Mouse (Mus musculus) midbrain, embryonic 14.5 days (tissue): ENCODE measurements around the gene Fgfr2. TPM values are rescaled to one million over a fixed set of nuclear protein-coding genes. Genes with fewer than 3 reads are reported as not detected.
A peak's percentile ranks its signal among the peaks of the same experiment; 100 is the strongest.

Experiments
- ATAC-seq: fragments of 200-750 bp; cut with Nextera tagmentation; 2 replicates; pipeline ENCODE4 v1.8.0; 2017; ENCODE audit warnings: moderate number of reproducible peaks, moderate library complexity; ENCODE audit not compliant: low FRiP score, low TSS enrichment
- DNase-seq: peaks from one replicate; pipeline ENCODE4 v3.0.0-alpha.2; 2015
- H3K27ac ChIP-seq: fragments of 300-500 bp; sonication (generic); replicated peaks from 2 replicates; pipeline ENCODE4 v1.5.1; 2014; ENCODE audit warnings: mild to moderate bottlenecking, low read depth, low read length, moderate library complexity
- H3K27me3 ChIP-seq: fragments of 300-500 bp; sonication (generic); 2 replicates; pipeline ENCODE4 v1.6.1; 2014; ENCODE audit warnings: low read length, control low read depth, mixed read lengths; ENCODE audit not compliant: control insufficient read depth, insufficient read depth
- H3K36me3 ChIP-seq: fragments of 300-500 bp; sonication (generic); 2 replicates; pipeline ENCODE4 v1.6.1; 2014; ENCODE audit warnings: low read length, control low read depth; ENCODE audit not compliant: control insufficient read depth, insufficient read depth
- H3K4me1 ChIP-seq: fragments of 300-500 bp; sonication (generic); 2 replicates; pipeline ENCODE4 v1.6.1; 2014; ENCODE audit warnings: mild to moderate bottlenecking, antibody characterized with exemption, low read length, control low read depth; ENCODE audit not compliant: control insufficient read depth, insufficient read depth
- H3K4me2 ChIP-seq: fragments of 300-500 bp; sonication (generic); 2 replicates; pipeline ENCODE4 v1.6.1; 2014; ENCODE audit warnings: mild to moderate bottlenecking, low read length, moderate library complexity
- H3K4me3 ChIP-seq: fragments of 300-500 bp; sonication (generic); replicated peaks from 2 replicates; pipeline ENCODE4 v1.5.1; 2014; ENCODE audit warnings: low read depth, low read length
- H3K9ac ChIP-seq: fragments of 300-500 bp; sonication (generic); replicated peaks from 2 replicates; pipeline ENCODE4 v1.6.1; 2014; ENCODE audit warnings: mild to moderate bottlenecking, low read length, moderate library complexity
- H3K9me3 ChIP-seq: fragments of 300-500 bp; sonication (generic); 2 replicates; pipeline ENCODE4 v1.6.1; 2016; ENCODE audit warnings: low read length, control low read depth, mixed read lengths; ENCODE audit not compliant: control insufficient read depth
- WGBS: fragments of 180-500 bp; shearing (Covaris S2); extraction: QIAGEN DNeasy Blood & Tissue Kit; methylation state at CpG from one replicate; pipeline ENCODE4 v1.1.7; 2014; 5-methylcytosine and 5-hydroxymethylcytosine counted together
- polyA plus RNA-seq: library from polyadenylated mRNA; unstranded; fragments of >200 nt; fragmentation: Nextera tagmentation; extraction: Ambion mirVana; gene quantifications from 2 replicates; pipeline ENCODE4 v1.2.1, GENCODE M21; 2014

Gene Fgfr2
- polyA plus RNA-seq, 1 experiment from 2014 or later = 28.1 TPM

GRCm38 (mm10) chr7:132232937-132233336 is 890.2 kb downstream of the Fgfr2 start:
- Histone ChIP-seq H3K9me3 (no peaks in the 10 kb centered on the region), H3K27ac (no peak overlapping the region), H3K9ac (no peak overlapping the region), H3K4me3 (no peak overlapping the region), H3K27me3 (no peaks in the 10 kb centered on the region), H3K36me3 (peaks cover 9% of the 10 kb centered on the region), H3K4me2 (no peak overlapping the region), H3K4me1 (no peaks in the 10 kb centered on the region; the same call in 1 of the 2 replicates)
- ATAC-seq (no peak), DNase-seq (no peak)
- WGBS = 52% methylated on average over 2 of the region's 2 CpGs

- H3K4me3 ChIP-seq = no peak overlapping the region
- H3K4me2 ChIP-seq = no peak overlapping the region
- ATAC-seq = no peak
- DNase-seq = no peak
- H3K9me3 ChIP-seq = no peaks in the 10 kb centered on the region
- WGBS = 95% methylated on average over 3 of the region's 3 CpGs
- H3K36me3 ChIP-seq = no peaks in the 10 kb centered on the region
- no peaks in the 10 kb centered on the region; the same call in 1 of the 2 replicates for H3K4me1 ChIP-seq
- H3K27me3 ChIP-seq = no peaks in the 10 kb centered on the region
- H3K27ac ChIP-seq = no peak overlapping the region
- no peak overlapping the region for H3K9ac ChIP-seq
Measured at GRCm38 (mm10) chr7:132231476-132231875, 891.7 kb downstream of the Fgfr2 start.

- no peak overlapping the region for H3K4me2 ChIP-seq
- WGBS = 81% methylated on average over 3 of the region's 3 CpGs
- no peak overlapping the region for H3K27ac ChIP-seq
- no peak for DNase-seq
- no peaks in the 10 kb centered on the region for H3K9me3 ChIP-seq
- no peaks in the 10 kb centered on the region for H3K27me3 ChIP-seq
- no peak for ATAC-seq
- H3K9ac ChIP-seq = no peak overlapping the region
- H3K4me1 ChIP-seq = no peaks in the 10 kb centered on the region; the same call in 1 of the 2 replicates
- no peaks in the 10 kb centered on the region for H3K36me3 ChIP-seq
- no peak overlapping the region for H3K4me3 ChIP-seq
Measured at GRCm38 (mm10) chr7:132230961-132231360, 892.2 kb downstream of the Fgfr2 start.

GRCm38 (mm10) chr7:132227075-132227640 is 896.0 kb downstream of the Fgfr2 start:
- H3K27me3 ChIP-seq = no peaks in the 10 kb centered on the region
- no peaks in the 10 kb centered on the region for H3K36me3 ChIP-seq
- H3K9ac ChIP-seq = no peak overlapping the region
- DNase-seq (no peak), ATAC-seq (no peak)
- no peaks in the 10 kb centered on the region; the same call in 1 of the 2 replicates for H3K4me1 ChIP-seq
- H3K9me3 ChIP-seq = no peaks in the 10 kb centered on the region
- 87% methylated on average over 8 of the region's 8 CpGs for WGBS
- no peak overlapping the region for H3K27ac ChIP-seq
- H3K4me3 ChIP-seq = no peak overlapping the region
- H3K4me2 ChIP-seq = no peak overlapping the region

- peak; percentile 95 for DNase-seq
- no peak overlapping the region for H3K4me2 ChIP-seq
- no peaks in the 10 kb centered on the region; the same call in 1 of the 2 replicates for H3K4me1 ChIP-seq
- H3K27ac ChIP-seq = no peak overlapping the region
- no peak overlapping the region for H3K4me3 ChIP-seq
- H3K36me3 ChIP-seq = no peaks in the 10 kb centered on the region
- no peak overlapping the region for H3K9ac ChIP-seq
- ATAC-seq = peak; percentile 20; the same call in 1 of the 2 replicates
- no peaks in the 10 kb centered on the region for H3K9me3 ChIP-seq
- 63% methylated on average over 6 of the region's 6 CpGs for WGBS
- no peaks in the 10 kb centered on the region for H3K27me3 ChIP-seq
Measured at GRCm38 (mm10) chr7:132226379-132227074, 896.6 kb downstream of the Fgfr2 start.

GRCm38 (mm10) chr7:132223452-132224141 is 899.6 kb downstream of the Fgfr2 start:
- 49% methylated on average over 10 of the region's 10 CpGs for WGBS
- Histone ChIP-seq H3K4me1 (no peaks in the 10 kb centered on the region), H3K4me2 (no peak overlapping the region), H3K4me3 (no peak overlapping the region), H3K27ac (no peak overlapping the region), H3K9me3 (no peaks in the 10 kb centered on the region), H3K36me3 (no peaks in the 10 kb centered on the region), H3K9ac (no peak overlapping the region), H3K27me3 (no peaks in the 10 kb centered on the region)
- ATAC-seq = no peak
- peak; percentile 47 for DNase-seq

GRCm38 (mm10) chr7:132214031-132214430 is 909.1 kb downstream of the Fgfr2 start:
- H3K4me1 ChIP-seq = peaks cover 10% of the 10 kb centered on the region; the same call in 1 of the 2 replicates
- no peaks in the 10 kb centered on the region for H3K9me3 ChIP-seq
- H3K4me3 ChIP-seq = no peak overlapping the region
- ATAC-seq (no peak), DNase-seq (no peak)
- no peaks in the 10 kb centered on the region for H3K27me3 ChIP-seq
- H3K9ac ChIP-seq = no peak overlapping the region
- no peak overlapping the region for H3K4me2 ChIP-seq
- no peak overlapping the region for H3K27ac ChIP-seq
- H3K36me3 ChIP-seq = no peaks in the 10 kb centered on the region
- 78% methylated on average over 10 of the region's 10 CpGs for WGBS

- Histone ChIP-seq H3K4me2 (no peak overlapping the region), H3K9me3 (no peaks in the 10 kb centered on the region), H3K4me1 (peaks cover 10% of the 10 kb centered on the region; the same call in 1 of the 2 replicates), H3K9ac (no peak overlapping the region), H3K27ac (no peak overlapping the region), H3K27me3 (no peaks in the 10 kb centered on the region), H3K4me3 (no peak overlapping the region), H3K36me3 (no peaks in the 10 kb centered on the region)
- ATAC-seq (no peak), DNase-seq (peak; percentile 90)
- WGBS = 7% methylated on average over 8 of the region's 8 CpGs
Measured at GRCm38 (mm10) chr7:132213460-132213859, 909.7 kb downstream of the Fgfr2 start.
